Mouse (Mus musculus) forebrain, embryonic 12.5 days (tissue): ENCODE data around the gene Btg2. TPM values are rescaled to one million over a fixed set of nuclear protein-coding genes. Genes with fewer than 3 reads are reported as not detected.

ENCODE experiments used
- ATAC-seq: fragments of 200-750 bp; cut with Nextera tagmentation; 2 replicates; pipeline ENCODE4 v1.8.0; 2017; ENCODE audit warnings: moderate TSS enrichment; ENCODE audit not compliant: low FRiP score
- H3K27ac ChIP-seq: fragments of 300-500 bp; sonication (generic); 2 replicates; pipeline ENCODE4 v1.5.1; 2016; ENCODE audit warnings: mild to moderate bottlenecking
- H3K27me3 ChIP-seq: fragments of 300-500 bp; sonication (generic); 2 replicates; pipeline ENCODE4 v1.6.1; 2016; ENCODE audit warnings: mild to moderate bottlenecking
- H3K36me3 ChIP-seq: fragments of 300-500 bp; sonication (generic); replicated peaks from 2 replicates; pipeline ENCODE4 v1.6.1; 2016; ENCODE audit warnings: mild to moderate bottlenecking
- H3K4me1 ChIP-seq: fragments of 300-500 bp; sonication (generic); 2 replicates; pipeline ENCODE4 v1.6.1; 2016
- H3K4me2 ChIP-seq: fragments of 300-500 bp; sonication (generic); 2 replicates; pipeline ENCODE4 v1.6.1; 2016; ENCODE audit warnings: mild to moderate bottlenecking, moderate library complexity
- H3K4me3 ChIP-seq: fragments of 300-500 bp; sonication (generic); replicated peaks from 2 replicates; pipeline ENCODE4 v1.5.1; 2016; ENCODE audit warnings: mild to moderate bottlenecking
- H3K9ac ChIP-seq: fragments of 300-500 bp; sonication (generic); 2 replicates; pipeline ENCODE4 v1.6.1; 2016; ENCODE audit warnings: mild to moderate bottlenecking
- H3K9me3 ChIP-seq: fragments of 300-500 bp; sonication (generic); 2 replicates; pipeline ENCODE4 v1.6.1; 2016
- WGBS: fragments of 180-500 bp; shearing (Covaris S2); methylation state at CpG from one replicate; pipeline ENCODE4 v1.1.7; 2016; 5-methylcytosine and 5-hydroxymethylcytosine counted together
- polyA plus RNA-seq: library from polyadenylated mRNA; unstranded; fragments of >200 nt; fragmentation: Nextera tagmentation; extraction: Ambion mirVana; gene quantifications from 2 replicates; pipeline ENCODE4 v1.2.1, GENCODE M21; 2016

The Btg2 gene
- polyA plus RNA-seq, 1 experiment from 2014 or later, result 128 TPM

DNA sequence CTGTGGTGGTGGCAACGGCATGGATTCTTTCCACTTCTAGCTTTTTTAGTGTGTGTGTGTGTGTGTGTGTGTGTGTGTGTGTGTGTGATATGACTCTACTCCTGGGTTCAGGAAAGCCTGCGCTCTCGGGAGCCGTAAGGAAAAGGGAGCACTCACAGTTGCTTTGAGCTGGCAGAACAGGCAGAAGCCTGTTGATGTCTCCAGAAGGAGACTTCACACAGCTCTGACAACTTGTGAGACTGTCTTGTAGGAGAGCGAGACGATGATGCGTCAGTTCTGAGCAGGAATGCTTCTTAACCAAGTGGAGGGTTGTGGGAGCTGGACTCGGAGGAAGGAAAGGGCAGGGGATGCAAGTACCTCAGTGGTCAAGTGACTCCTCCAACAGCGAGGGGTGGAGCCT is 52.2 kb downstream of the Btg2 start:
- 88% methylated on average over 9 of the region's 9 CpGs for WGBS
- ATAC-seq, result no peak
- Histone ChIP-seq H3K4me3 (no peak overlapping the region), H3K4me1 (no peaks in the 10 kb centered on the region), H3K9me3 (no peaks in the 10 kb centered on the region), H3K4me2 (no peak overlapping the region), H3K36me3 (no peaks in the 10 kb centered on the region), H3K27me3 (0 out of 2 replicates have a peak, but pooled peaks cover 7% of the 10 kb centered on the region), H3K27ac (no peak overlapping the region), H3K9ac (no peak overlapping the region)

DNA sequence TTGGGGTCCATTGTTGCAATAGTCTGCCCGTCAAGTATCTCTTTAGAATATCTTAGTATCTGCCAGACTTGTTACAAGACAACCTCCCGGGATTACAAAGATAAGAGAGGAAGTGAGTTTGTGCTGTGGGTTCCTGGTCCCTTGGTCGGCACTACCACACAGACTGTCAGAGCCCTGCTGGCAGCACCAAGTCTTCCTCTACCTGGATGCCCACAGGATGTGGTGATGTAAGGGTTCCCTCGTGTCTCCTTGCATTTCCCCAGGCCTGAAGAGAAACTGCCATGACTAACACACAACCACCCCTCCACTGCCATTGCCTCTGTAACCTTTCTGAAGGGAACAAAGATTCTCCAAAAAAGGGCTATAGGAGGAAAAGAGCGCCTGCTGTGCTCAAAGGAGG is 52.9 kb downstream of the Btg2 start:
- no peaks in the 10 kb centered on the region for H3K9me3 ChIP-seq
- no peaks in the 10 kb centered on the region for H3K4me1 ChIP-seq
- WGBS, result 67% methylated on average over 5 of the region's 5 CpGs
- H3K36me3 ChIP-seq, result no peaks in the 10 kb centered on the region
- H3K27ac ChIP-seq, result no peak overlapping the region
- no peak for ATAC-seq
- no peak overlapping the region for H3K4me2 ChIP-seq
- 0 out of 2 replicates have a peak, but pooled peaks cover 7% of the 10 kb centered on the region for H3K27me3 ChIP-seq
- H3K4me3 ChIP-seq, result no peak overlapping the region
- no peak overlapping the region for H3K9ac ChIP-seq

Other genes with a start within 250 kb of the Btg2 start
- gene Optc, start 171.1 kb downstream of the Btg2 start, polyA plus RNA-seq, result 2.6 and 3.2 TPM in 2 replicates
- gene Prelp, start 157.7 kb downstream of the Btg2 start, polyA plus RNA-seq, result 2.0 and 2.1 TPM in 2 replicates
- 2.2 and 3.3 TPM in 2 replicates for gene Fmod, start 41.9 kb downstream of the Btg2 start, polyA plus RNA-seq
- gene Chit1, start 32.1 kb upstream of the Btg2 start, polyA plus RNA-seq, result not detected in 2 replicates
- 1.9 and 2.5 TPM in 2 replicates for gene Chil1, start 103.1 kb upstream of the Btg2 start, polyA plus RNA-seq
- gene Mybph, start 114.3 kb upstream of the Btg2 start, polyA plus RNA-seq, result 0.15 and 0.34 TPM in 2 replicates
- gene Adora1, start 156.3 kb upstream of the Btg2 start, polyA plus RNA-seq, result 1.4 and 1.8 TPM in 2 replicates
- gene Myog, start 210.9 kb upstream of the Btg2 start, polyA plus RNA-seq, result 1.2 TPM in 1 of 2 replicates, not detected in the other